Mouse (Mus musculus): ENCODE results near the gene Tdrd12. TPM values are rescaled to one million over a fixed set of nuclear protein-coding genes. Genes with fewer than 3 reads are reported as not detected.

Gene Tdrd12
- total and polyA plus RNA-seq, 3 experiments, result 0.23 TPM; not detected in 2

DNA sequence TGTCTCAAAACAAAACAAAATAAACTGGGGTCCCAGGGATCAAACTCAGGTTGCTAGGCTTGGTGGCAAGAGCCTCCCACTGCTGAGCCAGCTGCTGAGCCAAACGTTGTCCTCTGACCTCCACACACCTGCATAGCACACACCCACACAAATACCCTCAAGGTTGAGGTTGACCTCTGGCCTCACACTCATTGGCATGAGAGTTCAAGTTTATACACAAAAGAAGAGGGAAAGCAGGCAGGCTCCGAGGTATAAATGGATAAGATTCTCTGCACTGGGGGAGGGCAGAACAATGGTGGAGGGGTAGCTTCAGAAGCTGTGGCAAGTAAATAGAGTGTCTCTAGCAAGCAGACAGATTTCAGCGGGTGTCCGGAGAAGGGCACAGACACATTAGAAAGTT, 90.0 kb downstream of the Tdrd12 start:
- TF ChIP-seq POLR2AphosphoS5 (IDR thresholded peaks at IDR 0.05; ENCODE audit: insufficient replicate concordance, low read depth, low read length) (no peak), TAL1 (conservative IDR thresholded peaks at IDR 0.05; ENCODE audit: low read depth, low read length) (no peak), GATA2 (IDR thresholded peaks at IDR 0.05; ENCODE audit: borderline replicate concordance, low read depth, low read length) (no peak)
- Histone ChIP-seq H3K27me3 (ENCODE audit: insufficient read depth, low read length) (peaks cover 6% of the 10 kb centered on the region; the same call in 1 of the 2 replicates), H3K36me3 (replicated peaks) (no peaks in the 10 kb centered on the region), H3K4me1 (ENCODE audit: insufficient read depth, low read depth, low read length) (peaks cover 2% of the 10 kb centered on the region; the same call in 1 of the 2 replicates), H3K4me3 (ENCODE audit: low read depth, low read length) (no peak overlapping the region), H3K9me3 (replicated peaks) (no peaks in the 10 kb centered on the region)
- DNase-seq (ENCODE audit: low spot score) (no peak), ATAC-seq (ENCODE audit: extremely low read depth, insufficient number of reproducible peaks, low FRiP score, poor library complexity, severe bottlenecking) (no peak)

DNA sequence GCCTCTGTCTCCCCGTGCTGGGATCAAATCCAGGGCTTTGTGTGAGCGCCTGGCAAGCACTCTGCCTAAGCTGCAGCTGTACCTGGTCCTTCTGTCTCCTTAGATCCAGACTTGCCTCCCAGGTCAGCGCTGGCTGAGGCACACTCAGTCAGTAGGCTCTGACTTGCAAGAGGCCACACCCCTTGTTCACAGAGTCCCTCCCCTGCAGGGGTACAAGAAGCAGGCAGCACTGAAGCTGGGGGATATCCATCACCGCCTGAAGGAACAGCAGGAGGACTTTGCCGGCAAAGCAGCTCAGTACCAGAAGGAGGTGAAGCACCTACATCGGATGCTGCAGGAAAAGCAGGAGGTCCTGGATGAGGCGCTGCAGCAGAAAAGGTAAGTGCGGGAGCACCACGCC, 102.3 kb downstream of the Tdrd12 start:
- no peak for TF ChIP-seq TAL1 (conservative IDR thresholded peaks at IDR 0.05; ENCODE audit: low read depth, low read length)
- H3K27me3 ChIP-seq (ENCODE audit: insufficient read depth, low read length), result no peaks in the 10 kb centered on the region
- no peak for ATAC-seq (ENCODE audit: extremely low read depth, insufficient number of reproducible peaks, low FRiP score, poor library complexity, severe bottlenecking)
- H3K4me1 ChIP-seq (ENCODE audit: insufficient read depth, low read depth, low read length), result no peaks in the 10 kb centered on the region
- H3K36me3 ChIP-seq (replicated peaks), result peaks cover 88% of the 10 kb centered on the region
- DNase-seq (ENCODE audit: low spot score), result no peak
- H3K9me3 ChIP-seq (replicated peaks), result no peaks in the 10 kb centered on the region
- no peak overlapping the region for H3K4me3 ChIP-seq (ENCODE audit: low read depth, low read length)

DNA sequence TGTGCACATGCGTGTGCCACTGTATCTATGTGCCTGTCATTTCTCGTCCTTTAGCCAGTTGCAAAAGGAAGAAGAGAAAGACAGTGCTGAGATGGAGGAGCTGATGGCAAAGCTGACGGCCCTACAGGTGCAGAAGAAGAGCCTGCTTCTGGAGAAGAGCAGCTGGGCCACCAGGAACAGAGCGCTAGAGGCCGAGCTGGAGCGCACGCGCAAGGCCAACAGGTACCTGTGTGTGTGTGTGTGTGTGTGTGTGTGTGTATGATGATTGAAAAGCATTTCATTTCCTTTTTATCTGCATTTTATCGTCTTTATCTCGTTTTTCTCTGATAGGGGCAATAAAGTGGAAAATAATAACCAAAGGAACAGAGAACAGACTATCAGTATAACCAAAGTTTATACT, 109.4 kb downstream of the Tdrd12 start:
- Histone ChIP-seq H3K4me3 (ENCODE audit: low read depth, low read length) (no peak overlapping the region), H3K36me3 (replicated peaks) (peaks cover 74% of the 10 kb centered on the region), H3K4me1 (ENCODE audit: insufficient read depth, low read depth, low read length) (no peaks in the 10 kb centered on the region), H3K27me3 (ENCODE audit: insufficient read depth, low read length) (no peaks in the 10 kb centered on the region), H3K9me3 (replicated peaks) (no peaks in the 10 kb centered on the region)
- no peak for DNase-seq (ENCODE audit: low spot score)
- TF ChIP-seq TAL1 (conservative IDR thresholded peaks at IDR 0.05; ENCODE audit: low read depth, low read length), result no peak
- no peak for TF ChIP-seq POLR2AphosphoS5 (IDR thresholded peaks at IDR 0.05; ENCODE audit: insufficient replicate concordance, low read depth, low read length)
- TF ChIP-seq CTCF (IDR thresholded peaks at IDR 0.05; ENCODE audit: low read depth, low read length), result no peak
- TF ChIP-seq GATA2 (IDR thresholded peaks at IDR 0.05; ENCODE audit: borderline replicate concordance, low read depth, low read length), result no peak
- no peak for TF ChIP-seq GATA1 (IDR thresholded peaks at IDR 0.05; ENCODE audit: borderline replicate concordance, low read length)
- ATAC-seq (ENCODE audit: extremely low read depth, insufficient number of reproducible peaks, low FRiP score, poor library complexity, severe bottlenecking), result no peak

GRCm38 (mm10) chr7:35423071-35423470, 114.5 kb downstream of the Tdrd12 start:
- H3K27me3 ChIP-seq (ENCODE audit: insufficient read depth, low read length), result no peaks in the 10 kb centered on the region
- ATAC-seq (ENCODE audit: extremely low read depth, insufficient number of reproducible peaks, low FRiP score, poor library complexity, severe bottlenecking) (no peak), DNase-seq (ENCODE audit: low spot score) (no peak)
- peaks cover 69% of the 10 kb centered on the region for H3K36me3 ChIP-seq (replicated peaks)
- TF ChIP-seq GATA2 (IDR thresholded peaks at IDR 0.05; ENCODE audit: borderline replicate concordance, low read depth, low read length) (no peak), TAL1 (conservative IDR thresholded peaks at IDR 0.05; ENCODE audit: low read depth, low read length) (no peak), GATA1 (IDR thresholded peaks at IDR 0.05; ENCODE audit: borderline replicate concordance, low read length) (no peak), CTCF (IDR thresholded peaks at IDR 0.05; ENCODE audit: low read depth, low read length) (no peak), POLR2AphosphoS5 (IDR thresholded peaks at IDR 0.05; ENCODE audit: insufficient replicate concordance, low read depth, low read length) (no peak)
- H3K4me1 ChIP-seq (ENCODE audit: insufficient read depth, low read depth, low read length), result no peaks in the 10 kb centered on the region
- H3K9me3 ChIP-seq (replicated peaks), result no peaks in the 10 kb centered on the region
- H3K4me3 ChIP-seq (ENCODE audit: low read depth, low read length), result no peak overlapping the region

Other genes with a start within 250 kb of the Tdrd12 start
- gene Gpatch1, start 219.3 kb downstream of the Tdrd12 start, total RNA-seq (2014; fragmentation: Nextera tagmentation), result 20.7 and 27.1 TPM in 2 replicates
- gene Gpatch1, start 219.3 kb downstream of the Tdrd12 start, total RNA-seq (2017), result 14.1 and 17.3 TPM in 2 replicates
- 13.4 and 14.3 TPM in 2 replicates for gene Gpatch1, start 219.3 kb downstream of the Tdrd12 start, polyA plus RNA-seq (2012)
- gene Rhpn2, start 203.6 kb downstream of the Tdrd12 start, total RNA-seq (2014; fragmentation: Nextera tagmentation), result 0.38 TPM in 1 of 2 replicates, not detected in the other
- gene Rhpn2, start 203.6 kb downstream of the Tdrd12 start, total RNA-seq (2017), result 0.41 and 0.66 TPM in 2 replicates
- gene Rhpn2, start 203.6 kb downstream of the Tdrd12 start, polyA plus RNA-seq (2012), result 0.04 and 0.05 TPM in 2 replicates
- gene Faap24, start 140.9 kb downstream of the Tdrd12 start, total RNA-seq (2014; fragmentation: Nextera tagmentation), result 39.9 and 40.3 TPM in 2 replicates
- gene Faap24, start 140.9 kb downstream of the Tdrd12 start, total RNA-seq (2017), result 21.3 and 23.2 TPM in 2 replicates
- 6.9 and 19.1 TPM in 2 replicates for gene Faap24, start 140.9 kb downstream of the Tdrd12 start, polyA plus RNA-seq (2012)
- gene Cep89, start 140.7 kb downstream of the Tdrd12 start, total RNA-seq (2014; fragmentation: Nextera tagmentation), result 9.9 and 10.8 TPM in 2 replicates
- gene Cep89, start 140.7 kb downstream of the Tdrd12 start, total RNA-seq (2017), result 9.8 and 13.8 TPM in 2 replicates
- gene Cep89, start 140.7 kb downstream of the Tdrd12 start, polyA plus RNA-seq (2012), result 12.1 and 15.3 TPM in 2 replicates
- not detected in 2 replicates for gene Slc7a9, start 88.9 kb downstream of the Tdrd12 start, total RNA-seq (2014; fragmentation: Nextera tagmentation)
- gene Slc7a9, start 88.9 kb downstream of the Tdrd12 start, total RNA-seq (2017), result 0.06 and 0.16 TPM in 2 replicates
- gene Slc7a9, start 88.9 kb downstream of the Tdrd12 start, polyA plus RNA-seq (2012), result not detected in 2 replicates
- gene Nudt19, start 18.6 kb upstream of the Tdrd12 start, total RNA-seq (2014; fragmentation: Nextera tagmentation), result 122 and 136 TPM in 2 replicates
- 79.1 and 85.6 TPM in 2 replicates for gene Nudt19, start 18.6 kb upstream of the Tdrd12 start, total RNA-seq (2017)
- 30.1 and 31.9 TPM in 2 replicates for gene Nudt19, start 18.6 kb upstream of the Tdrd12 start, polyA plus RNA-seq (2012)
- gene Rgs9bp, start 47.8 kb upstream of the Tdrd12 start, total RNA-seq (2014; fragmentation: Nextera tagmentation), result 6.4 and 6.9 TPM in 2 replicates
- gene Rgs9bp, start 47.8 kb upstream of the Tdrd12 start, total RNA-seq (2017), result 14.6 and 16.3 TPM in 2 replicates
- 0.54 and 0.59 TPM in 2 replicates for gene Rgs9bp, start 47.8 kb upstream of the Tdrd12 start, polyA plus RNA-seq (2012)
- 130 and 163 TPM in 2 replicates for gene Ankrd27, start 48.5 kb upstream of the Tdrd12 start, total RNA-seq (2014; fragmentation: Nextera tagmentation)
- 247 and 248 TPM in 2 replicates for gene Ankrd27, start 48.5 kb upstream of the Tdrd12 start, total RNA-seq (2017)
- gene Ankrd27, start 48.5 kb upstream of the Tdrd12 start, polyA plus RNA-seq (2012), result 165 and 202 TPM in 2 replicates
- 115 and 130 TPM in 2 replicates for gene Pdcd5, start 109.8 kb upstream of the Tdrd12 start, total RNA-seq (2014; fragmentation: Nextera tagmentation)
- 118 and 119 TPM in 2 replicates for gene Pdcd5, start 109.8 kb upstream of the Tdrd12 start, total RNA-seq (2017)
- 154 and 164 TPM in 2 replicates for gene Pdcd5, start 109.8 kb upstream of the Tdrd12 start, polyA plus RNA-seq (2012)
- gene Dpy19l3, start 216.7 kb upstream of the Tdrd12 start, total RNA-seq (2014; fragmentation: Nextera tagmentation), result 12.6 and 21.2 TPM in 2 replicates
- 10.9 and 25.1 TPM in 2 replicates for gene Dpy19l3, start 216.7 kb upstream of the Tdrd12 start, total RNA-seq (2017)
- gene Dpy19l3, start 216.7 kb upstream of the Tdrd12 start, polyA plus RNA-seq (2012), result 8.7 and 9.8 TPM in 2 replicates